Mouse (Mus musculus): ENCODE measurements around the gene Gja4. TPM values are rescaled to one million over a fixed set of nuclear protein-coding genes. Genes with fewer than 3 reads are reported as not detected.

Gene Gja4
- total RNA-seq (2015; ENCODE audit: low replicate concordance): not detected in 2 replicates
- total RNA-seq (2017; ENCODE audit: low replicate concordance): not detected in 2 replicates

DNA sequence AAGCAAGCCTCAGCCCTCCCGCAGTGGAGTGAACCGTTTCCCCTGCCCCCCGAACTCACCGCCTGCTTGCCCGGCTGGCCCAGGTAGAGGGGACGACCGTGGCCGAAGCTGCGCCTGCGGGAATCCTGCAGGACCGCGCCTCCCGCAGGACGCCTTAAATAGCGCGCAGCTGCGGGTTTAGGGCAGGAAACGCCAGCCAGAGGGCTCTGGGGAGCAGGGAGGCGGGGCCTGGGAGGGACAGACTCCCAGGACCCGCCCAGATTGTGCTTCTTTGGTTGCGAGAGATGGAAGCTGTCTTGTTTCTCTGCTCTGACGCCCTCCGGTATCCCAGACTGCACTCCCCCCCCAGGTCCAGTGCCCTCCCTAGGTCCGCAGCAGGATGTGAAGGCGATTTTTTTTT, at the start of gene Gja4:
Gene Gja4 (minus strand): TSS at position 179 of the 400 bp plus-strand sequence.
- no peak for ATAC-seq (replicated peaks; ENCODE audit: low FRiP score, poor library complexity, severe bottlenecking)

DNA sequence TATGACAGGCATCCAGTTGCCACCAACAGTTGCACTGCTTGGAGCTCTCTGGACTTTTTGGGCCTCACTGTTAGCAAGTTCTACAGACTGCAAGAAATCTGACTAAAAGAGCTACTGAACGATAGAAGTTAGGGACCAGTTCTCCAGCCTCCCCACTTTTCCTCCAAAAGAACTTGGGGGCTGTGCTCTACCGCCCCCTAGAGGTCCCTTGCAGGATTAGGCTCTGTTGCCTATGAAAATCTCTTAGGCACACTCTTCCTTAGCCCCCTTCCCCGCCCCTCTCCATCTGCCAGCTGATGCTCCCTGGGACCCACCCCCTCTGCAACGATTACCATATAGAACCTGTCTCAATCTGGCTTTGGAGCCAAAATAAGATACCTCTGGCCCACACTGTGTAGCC, 49.5 kb upstream of the Gja4 start:
- ATAC-seq (replicated peaks; ENCODE audit: low FRiP score, poor library complexity, severe bottlenecking): no peak

DNA sequence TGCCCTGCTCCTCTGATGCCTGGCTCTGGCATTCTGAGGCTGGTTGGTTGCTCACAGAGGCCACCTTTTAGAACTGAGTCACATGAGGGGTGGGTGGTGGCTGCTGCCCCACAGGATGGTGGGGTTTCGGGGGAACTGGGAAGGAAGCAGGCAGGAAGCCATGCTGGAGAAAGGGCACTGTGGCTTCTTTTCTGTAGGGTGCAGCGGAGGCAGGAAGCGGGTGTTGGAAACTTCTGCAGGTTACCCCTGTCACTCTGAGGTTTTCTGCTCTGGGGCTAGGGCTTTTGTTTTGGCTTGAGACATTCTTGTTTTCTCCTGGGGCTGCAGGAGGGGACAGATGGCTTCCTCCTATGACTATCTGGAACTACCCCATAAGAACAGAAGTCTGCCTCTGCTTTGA, 48.7 kb upstream of the Gja4 start:
- no peak for ATAC-seq (replicated peaks; ENCODE audit: low FRiP score, poor library complexity, severe bottlenecking)

DNA sequence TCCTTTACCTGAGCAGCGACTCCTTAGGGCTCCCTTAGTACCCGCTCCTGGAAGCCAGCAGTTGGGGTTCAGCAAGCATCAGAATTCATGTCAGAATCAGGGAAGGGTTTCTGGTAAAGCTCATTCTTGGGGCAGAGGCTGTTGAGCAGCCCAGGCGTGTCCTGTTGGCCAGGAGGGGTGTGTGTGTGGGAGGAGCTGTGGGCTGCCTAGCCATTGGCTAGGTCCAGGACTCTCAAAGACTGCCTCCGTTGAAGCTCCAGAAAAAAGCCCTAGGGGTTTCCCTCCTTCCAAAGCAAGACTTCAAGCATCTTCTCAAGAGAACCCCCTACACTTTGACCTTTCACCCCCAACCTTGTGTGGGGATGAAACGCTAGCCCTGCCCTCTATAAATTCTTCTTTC, 44.2 kb upstream of the Gja4 start, which contains the start of gene Gjb5:
Gene Gjb5 (minus strand): TSS at position 164 of the 400 bp plus-strand sequence.
- ATAC-seq (replicated peaks; ENCODE audit: low FRiP score, poor library complexity, severe bottlenecking): no peak

DNA sequence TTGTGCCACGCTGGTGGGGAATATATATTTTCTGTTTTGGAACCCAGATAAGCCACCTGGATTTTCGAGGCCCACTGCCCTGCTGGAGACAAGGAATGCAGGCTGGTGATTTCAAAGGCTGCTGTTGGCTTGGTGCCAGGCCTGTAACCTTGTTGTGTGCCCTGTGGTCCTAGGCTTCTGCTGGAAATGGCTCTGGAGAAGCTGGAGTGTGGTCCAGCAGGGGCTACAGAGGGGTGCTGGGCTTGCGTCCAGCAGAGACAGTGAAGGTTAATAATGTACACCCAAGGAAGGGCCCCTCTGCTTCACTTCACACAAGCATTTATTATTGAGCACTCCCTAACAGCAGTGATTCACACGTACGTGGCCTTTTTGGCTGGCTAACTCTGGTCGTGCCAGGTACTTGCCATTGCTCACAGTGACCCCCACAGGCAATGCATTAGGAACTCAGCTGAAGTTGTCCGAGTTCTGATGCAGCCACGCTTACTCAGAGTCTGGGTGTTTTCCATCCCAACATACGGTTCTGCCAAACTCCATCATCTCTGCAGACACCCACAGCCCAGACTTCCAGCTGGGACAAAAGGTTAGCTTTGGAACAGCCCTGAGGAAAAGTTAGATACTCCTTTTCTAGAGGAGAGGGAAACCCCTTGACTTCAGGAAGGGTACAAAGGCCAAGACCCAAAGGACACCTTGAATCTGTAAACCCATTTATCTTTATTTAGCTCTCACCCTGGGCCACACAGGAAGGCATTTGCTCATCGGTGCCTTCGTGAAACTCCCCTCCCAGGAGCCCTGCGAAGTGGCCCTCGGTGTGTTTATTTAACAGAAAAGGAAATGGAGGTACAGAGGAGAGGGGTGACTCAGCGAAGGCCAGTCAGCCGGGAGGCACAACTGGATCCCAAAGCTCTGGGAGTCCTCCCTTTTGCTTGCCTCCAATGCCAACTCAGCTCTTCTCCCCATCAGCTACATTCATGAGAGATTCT, 41.0 kb upstream of the Gja4 start:
- ATAC-seq (replicated peaks; ENCODE audit: low FRiP score, poor library complexity, severe bottlenecking): no peak

DNA sequence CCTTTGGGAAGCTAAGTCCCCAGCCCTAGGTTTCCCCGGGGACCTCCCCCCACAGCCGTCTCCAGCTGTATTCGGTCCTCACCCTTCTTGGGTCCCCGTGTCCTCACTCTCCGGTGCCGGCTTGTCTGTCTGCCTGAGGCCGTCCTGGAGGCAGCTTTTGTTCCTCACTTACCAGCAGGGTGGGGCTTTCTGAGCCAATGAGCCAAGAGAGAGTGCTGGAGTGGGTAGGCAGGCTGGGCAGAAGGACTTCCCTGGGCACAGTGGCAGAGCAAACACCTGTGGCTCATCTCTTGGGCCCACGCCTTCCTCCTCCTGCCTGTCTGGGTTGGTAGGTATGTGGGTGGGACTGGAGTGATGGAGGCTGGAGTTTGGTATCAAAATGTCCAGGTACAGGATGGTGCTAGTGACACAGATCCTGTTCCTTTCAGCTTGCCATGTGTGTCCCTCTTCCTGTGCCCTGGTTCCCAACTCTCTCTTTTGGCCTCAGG, 40.2 kb upstream of the Gja4 start, which contains the start of gene Gjb4:
Gene Gjb4 (minus strand): TSS at position 131 of the 488 bp plus-strand sequence.
- no peak for ATAC-seq (replicated peaks; ENCODE audit: low FRiP score, poor library complexity, severe bottlenecking)

DNA sequence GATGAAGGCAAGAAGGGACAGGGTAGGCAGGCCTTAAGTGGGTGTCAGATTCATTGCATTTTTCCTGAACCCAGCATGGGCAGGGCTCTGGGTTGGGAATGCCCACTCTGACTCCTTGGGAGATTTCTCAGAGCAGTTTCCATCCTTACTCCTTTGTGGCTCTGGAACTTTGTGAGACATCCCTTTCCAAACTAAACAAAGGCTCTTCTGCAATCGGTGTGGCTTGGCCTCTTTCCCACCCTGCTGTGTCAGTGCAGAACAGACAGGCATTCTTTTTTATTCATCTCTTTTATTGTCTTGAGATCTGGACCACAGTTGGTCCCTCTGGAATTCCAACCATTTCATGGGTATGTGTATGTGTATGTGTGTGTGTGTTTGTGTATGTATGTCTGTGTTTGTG, 38.8 kb upstream of the Gja4 start:
- ATAC-seq (replicated peaks; ENCODE audit: low FRiP score, poor library complexity, severe bottlenecking): no peak

DNA sequence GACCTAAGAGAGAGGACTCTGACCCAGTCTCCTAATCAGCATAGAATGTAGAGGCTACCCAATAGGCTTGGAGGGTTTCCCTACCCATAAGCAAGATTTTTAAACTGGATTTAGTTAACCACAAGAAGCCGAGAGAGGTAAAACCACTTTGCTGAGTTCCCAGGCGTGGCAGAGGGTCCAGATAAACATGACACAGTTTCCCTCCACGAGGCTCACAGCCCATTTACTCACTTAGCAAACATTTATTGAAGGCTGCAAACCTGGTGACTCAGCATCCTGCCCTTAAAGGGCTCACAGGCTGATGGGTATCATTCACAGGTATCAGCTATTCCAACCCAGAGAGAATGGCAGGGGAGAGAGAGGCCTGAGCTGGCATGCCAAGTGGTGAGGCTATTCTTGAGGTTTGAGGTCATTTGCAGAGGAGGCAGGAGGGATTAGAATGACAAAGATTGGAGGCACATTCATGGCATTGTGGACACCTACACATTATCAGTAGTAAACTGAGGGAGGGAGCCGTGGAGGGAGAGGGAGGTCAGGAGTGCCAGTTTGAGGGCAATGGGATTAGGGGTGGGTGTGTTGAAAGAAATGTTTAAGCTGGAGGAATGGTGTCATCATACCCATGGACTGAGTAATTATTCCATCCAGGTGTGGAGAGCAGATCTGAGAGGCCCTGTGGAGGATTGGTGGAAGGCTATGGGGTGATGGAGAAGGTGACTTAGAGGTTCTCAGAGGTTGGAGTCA, 35.9 kb upstream of the Gja4 start:
- no peak for ATAC-seq (replicated peaks; ENCODE audit: low FRiP score, poor library complexity, severe bottlenecking)

DNA sequence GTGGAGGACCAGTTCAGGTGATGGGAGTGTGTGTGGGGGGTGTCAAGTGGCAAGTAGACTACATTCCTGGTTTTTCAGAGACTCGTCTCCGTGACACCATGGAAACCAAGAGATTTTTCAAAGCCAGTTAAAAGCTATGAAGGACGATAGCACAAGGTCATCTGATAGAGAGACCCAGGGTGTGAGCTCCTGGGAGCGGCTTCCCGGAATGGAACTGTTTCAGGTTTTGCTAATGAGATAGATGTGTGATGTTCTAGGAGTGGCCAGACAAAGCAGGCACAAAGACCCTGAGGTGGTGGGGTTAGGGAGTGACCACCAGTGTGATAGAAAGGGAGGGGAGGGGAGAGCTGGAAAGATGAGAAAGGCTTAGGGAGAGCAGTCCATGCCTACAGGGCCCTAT, 31.2 kb upstream of the Gja4 start:
- no peak for ATAC-seq (replicated peaks; ENCODE audit: low FRiP score, poor library complexity, severe bottlenecking)

DNA sequence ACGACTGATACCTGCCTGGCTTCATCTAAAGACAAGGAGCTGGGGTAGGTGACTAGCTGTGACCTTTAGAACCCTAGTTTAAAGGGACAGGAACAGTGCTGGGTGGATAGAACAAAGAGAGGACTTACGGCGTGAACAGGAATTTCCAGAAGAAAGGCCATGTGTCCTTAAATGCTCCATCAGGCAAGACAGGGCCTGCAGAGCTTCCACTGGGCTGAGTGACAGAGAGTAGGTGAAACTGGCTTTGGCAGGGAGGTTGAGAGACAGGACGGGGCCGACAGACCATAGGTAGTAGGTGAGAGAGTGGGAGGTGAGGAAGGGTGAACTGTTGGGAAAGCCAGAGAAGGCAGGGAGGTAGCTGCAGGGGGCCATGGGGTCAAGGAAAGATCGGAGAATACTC, 27.5 kb upstream of the Gja4 start:
- no peak for ATAC-seq (replicated peaks; ENCODE audit: low FRiP score, poor library complexity, severe bottlenecking)

DNA sequence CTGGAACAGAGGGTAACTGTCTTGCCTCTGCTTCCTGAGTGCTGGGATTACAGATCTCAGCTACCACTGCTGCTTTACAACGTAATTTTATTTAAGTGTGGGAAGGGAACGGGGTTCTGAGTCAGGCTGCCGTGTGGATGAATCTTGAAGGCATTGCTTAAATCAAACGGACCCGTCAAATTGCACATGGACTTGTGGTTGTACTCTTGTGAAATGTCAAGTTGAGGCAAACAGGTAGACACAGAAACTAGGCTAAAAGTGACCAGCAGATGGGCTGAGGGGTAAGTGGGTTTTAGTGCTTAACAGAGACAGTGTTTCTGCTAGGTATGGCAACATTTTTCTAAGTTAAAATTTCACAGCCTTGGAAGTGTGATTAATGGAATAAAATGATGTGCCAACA, 23.8 kb upstream of the Gja4 start:
- ATAC-seq (replicated peaks; ENCODE audit: low FRiP score, poor library complexity, severe bottlenecking): no peak

DNA sequence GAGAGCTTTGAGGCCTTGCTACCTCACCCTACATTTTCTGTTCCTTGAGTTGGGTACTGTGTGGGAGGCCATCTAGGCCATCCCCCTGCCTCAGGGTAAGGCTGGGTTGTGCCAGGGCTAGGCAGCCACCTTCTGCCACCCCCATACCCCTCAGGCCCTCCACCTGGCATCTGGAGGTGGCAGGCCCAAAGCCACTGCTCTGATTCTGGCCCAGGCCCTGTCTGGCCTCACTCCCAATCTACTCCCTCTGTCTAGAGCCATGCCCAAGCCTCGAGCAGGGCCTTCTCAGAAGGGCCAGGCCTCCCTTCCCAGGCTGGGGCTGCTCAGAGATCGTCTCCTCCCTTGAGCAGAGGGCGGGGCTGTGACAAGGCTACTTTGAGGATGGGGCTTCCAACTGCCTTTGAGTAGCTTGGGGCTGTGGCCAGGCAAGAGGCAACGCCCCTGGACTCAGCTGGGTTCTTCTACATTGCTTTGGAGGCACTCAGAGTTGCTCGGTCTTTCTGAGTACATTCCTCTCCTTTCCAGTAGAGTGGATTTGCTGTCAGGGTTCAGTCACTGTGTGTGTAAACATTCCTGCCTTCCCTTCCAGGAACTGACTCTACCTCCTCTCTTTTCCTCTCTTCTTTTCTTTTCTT, 21.1 kb upstream of the Gja4 start:
- ATAC-seq (replicated peaks; ENCODE audit: low FRiP score, poor library complexity, severe bottlenecking): no peak

DNA sequence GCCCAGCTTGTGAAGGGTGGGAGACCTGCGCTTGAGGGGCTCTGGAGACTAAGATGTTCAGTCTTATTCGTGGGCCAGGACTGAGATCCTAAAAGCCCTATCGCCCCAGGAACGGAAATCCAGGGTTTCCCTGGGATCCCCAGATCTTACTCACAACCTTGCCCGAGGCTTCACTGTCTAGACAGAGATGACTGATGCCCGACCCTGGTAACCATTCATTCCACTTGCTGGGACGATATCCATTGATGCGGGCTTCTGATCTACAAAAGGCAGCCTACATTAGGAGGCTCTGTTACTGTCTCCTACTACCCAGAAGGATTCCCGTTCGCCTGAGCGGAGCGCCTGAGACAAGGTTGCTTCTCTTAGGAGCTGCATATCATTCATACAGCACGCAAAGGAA, 17.3 kb upstream of the Gja4 start:
- no peak for ATAC-seq (replicated peaks; ENCODE audit: low FRiP score, poor library complexity, severe bottlenecking)

DNA sequence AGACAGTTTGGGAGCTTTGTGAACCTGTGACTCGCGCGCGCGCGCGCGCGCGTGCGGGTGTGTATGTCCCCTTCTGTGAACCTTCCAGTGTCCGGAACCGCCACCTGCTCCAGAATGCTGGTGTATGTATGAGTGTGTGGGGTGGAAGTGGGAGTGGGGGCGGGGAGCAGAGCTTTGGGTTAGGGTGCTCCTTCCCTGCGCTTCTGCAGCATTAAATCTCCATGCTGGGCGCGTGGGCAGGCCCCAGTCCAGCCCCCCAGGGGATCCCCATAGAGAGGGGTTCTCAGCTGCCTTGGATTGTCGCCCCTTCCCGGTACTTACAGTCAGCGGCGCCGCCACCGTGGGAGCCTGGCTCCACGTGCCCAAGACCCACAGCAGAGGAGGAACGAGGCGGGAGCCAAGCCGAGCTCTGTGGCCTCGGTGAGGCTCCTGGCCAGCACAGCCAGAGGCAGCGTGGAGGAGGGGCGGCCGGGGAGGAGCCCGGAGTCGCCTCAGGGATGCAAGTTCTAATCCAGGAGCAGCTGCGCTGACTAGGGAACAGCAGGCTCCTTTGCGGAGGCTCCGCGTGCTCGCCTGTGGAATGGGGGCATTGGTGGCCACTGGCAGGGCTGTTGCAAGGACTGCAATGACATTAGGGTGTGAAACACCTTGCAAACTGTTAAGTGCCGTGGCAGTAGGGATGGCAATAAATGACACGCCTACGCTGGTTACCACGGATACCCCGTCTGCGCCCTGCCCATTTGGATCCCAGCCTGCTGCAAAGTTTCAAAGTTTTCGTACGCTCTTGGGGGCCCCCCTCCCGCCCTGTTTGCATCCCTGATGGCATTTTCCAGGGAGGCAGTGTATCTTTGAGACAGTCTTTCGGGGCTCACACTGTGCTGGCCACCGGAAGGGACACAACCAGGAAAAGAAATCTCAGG, 16.6 kb upstream of the Gja4 start, which contains the start of gene Gjb3:
Gene Gjb3 (minus strand): TSS at position 664 of the 920 bp plus-strand sequence.
- no peak for ATAC-seq (replicated peaks; ENCODE audit: low FRiP score, poor library complexity, severe bottlenecking)

DNA sequence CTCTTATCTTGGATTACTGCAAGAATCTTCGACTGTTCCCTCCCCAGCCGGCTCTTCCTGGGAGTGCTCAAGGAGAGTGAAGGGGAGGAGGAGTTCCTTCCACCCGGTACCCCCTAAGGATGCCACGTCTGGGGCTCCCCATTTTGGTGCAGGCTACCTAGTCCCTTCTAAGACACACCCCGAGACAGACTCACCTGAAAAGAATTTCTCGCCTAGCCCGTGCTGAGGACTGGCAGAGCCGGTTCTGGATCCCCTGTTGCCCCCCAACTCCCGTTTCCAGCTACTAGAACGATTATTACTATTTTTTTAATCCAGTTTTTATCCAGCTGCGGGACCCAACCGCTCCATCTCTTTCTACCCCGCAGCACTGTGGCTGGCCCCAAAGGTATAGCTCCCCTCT, 15.9 kb upstream of the Gja4 start:
- no peak for ATAC-seq (replicated peaks; ENCODE audit: low FRiP score, poor library complexity, severe bottlenecking)

DNA sequence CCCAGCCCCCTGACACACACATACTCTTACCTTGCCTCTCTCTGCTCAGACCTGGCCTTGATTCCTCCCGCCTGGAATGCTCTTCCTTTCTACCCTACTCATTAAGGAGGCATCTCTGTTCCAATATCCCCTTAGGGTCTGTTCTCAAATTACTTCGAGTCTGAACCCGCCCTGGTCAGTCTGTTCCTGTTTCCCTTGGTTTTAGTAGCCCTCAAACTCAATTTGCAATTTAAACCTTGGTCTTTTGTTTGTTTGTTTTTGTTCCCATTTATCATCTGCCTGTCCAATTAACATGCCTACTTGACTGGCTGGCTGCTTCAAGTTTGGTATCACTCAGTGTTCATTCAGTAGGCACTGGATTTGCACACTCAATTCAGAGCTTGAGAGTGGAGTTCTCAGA, 15.2 kb upstream of the Gja4 start:
- ATAC-seq (replicated peaks; ENCODE audit: low FRiP score, poor library complexity, severe bottlenecking): no peak

DNA sequence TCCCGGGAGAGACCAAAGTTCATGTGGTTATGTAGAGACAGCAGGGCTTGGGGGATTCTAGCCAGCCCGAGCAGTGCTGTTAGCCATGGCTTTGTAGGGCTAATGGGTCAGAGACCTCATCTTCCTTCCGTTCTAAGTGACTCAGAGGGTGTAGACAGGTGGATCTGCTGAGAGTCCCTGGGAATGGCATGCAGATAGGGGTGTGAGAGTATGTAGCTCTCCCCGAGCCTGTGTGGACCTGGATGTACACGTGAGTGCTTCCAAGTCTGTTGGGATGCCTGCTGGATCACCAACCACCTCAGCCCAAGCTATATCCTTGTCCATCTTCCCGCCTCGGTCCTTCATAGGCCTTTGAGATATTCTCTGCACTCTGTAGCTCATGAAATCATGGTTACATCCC, 14.5 kb upstream of the Gja4 start:
- no peak for ATAC-seq (replicated peaks; ENCODE audit: low FRiP score, poor library complexity, severe bottlenecking)

DNA sequence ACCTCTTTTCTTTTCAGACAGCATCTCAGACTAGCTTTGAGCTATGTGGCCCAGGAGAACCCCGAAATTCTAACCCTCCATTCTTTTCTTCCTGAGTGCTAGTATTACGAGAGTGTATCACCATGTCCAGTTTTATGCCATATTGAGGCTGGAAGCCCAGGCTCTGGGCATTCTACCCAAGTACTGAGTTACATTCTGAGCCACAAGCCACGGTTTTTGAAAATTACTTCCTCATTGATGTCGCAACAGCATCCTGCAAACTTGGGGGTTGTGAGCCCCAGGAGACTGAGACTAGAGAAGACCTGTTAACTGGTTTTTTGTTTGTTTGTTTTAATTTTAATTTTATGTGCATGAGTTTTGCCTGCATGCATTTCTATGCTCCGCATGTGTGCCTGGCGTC, 13.9 kb upstream of the Gja4 start:
- ATAC-seq (replicated peaks; ENCODE audit: low FRiP score, poor library complexity, severe bottlenecking): no peak

DNA sequence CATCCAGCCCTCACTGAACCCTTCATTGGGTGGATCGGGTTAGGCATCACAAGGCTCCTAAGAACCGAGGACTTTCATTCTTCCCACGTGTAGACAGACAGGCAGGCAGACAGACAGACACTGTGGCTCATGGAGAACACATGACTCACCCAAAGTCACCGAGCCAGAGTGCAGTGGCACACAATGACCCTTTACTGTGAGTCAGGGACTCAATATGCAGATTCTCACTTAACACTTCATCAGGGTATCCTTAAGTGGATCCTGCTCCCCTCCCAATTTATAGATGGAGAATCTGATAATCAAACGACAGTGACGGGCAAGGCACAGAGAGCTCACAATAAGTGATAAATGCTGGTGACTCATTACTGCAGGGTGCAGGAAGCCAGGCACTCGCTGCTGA, 13.4 kb upstream of the Gja4 start:
- ATAC-seq (replicated peaks; ENCODE audit: low FRiP score, poor library complexity, severe bottlenecking): no peak

All from erythroblast, adult 5-6 weeks (primary cell).